Mouse (Mus musculus): Measurements from ENCODE around the gene Sucla2. TPM values are rescaled to one million over a fixed set of nuclear protein-coding genes. Genes with fewer than 3 reads are reported as not detected.

Sucla2 gene
- polyA plus RNA-seq, 1 experiment, result 29.7 TPM

- H3K79me3 ChIP-seq (ENCODE audit: low read depth), result no peaks in the 10 kb centered on the region
- no peak overlapping the region for H3ac ChIP-seq (ENCODE audit: control insufficient read depth, insufficient read length, low read depth)
- H3K27me3 ChIP-seq (ENCODE audit: control insufficient read depth, insufficient read depth, insufficient read length), result no peaks in the 10 kb centered on the region
- no peaks in the 10 kb centered on the region for H3K79me2 ChIP-seq (ENCODE audit: control insufficient read depth, insufficient read depth)
- H3K4me3 ChIP-seq (ENCODE audit: insufficient read depth, poor library complexity, severe bottlenecking), result no peak overlapping the region
- no peaks in the 10 kb centered on the region for H3K36me3 ChIP-seq (ENCODE audit: control insufficient read depth, insufficient read depth)
- no peak for TF ChIP-seq CEBPB (IDR thresholded peaks at IDR 0.05; ENCODE audit: low read depth)
Observed at GRCm38 (mm10) chr14:73483516-73484229, 41.4 kb upstream of the Sucla2 start.

DNA sequence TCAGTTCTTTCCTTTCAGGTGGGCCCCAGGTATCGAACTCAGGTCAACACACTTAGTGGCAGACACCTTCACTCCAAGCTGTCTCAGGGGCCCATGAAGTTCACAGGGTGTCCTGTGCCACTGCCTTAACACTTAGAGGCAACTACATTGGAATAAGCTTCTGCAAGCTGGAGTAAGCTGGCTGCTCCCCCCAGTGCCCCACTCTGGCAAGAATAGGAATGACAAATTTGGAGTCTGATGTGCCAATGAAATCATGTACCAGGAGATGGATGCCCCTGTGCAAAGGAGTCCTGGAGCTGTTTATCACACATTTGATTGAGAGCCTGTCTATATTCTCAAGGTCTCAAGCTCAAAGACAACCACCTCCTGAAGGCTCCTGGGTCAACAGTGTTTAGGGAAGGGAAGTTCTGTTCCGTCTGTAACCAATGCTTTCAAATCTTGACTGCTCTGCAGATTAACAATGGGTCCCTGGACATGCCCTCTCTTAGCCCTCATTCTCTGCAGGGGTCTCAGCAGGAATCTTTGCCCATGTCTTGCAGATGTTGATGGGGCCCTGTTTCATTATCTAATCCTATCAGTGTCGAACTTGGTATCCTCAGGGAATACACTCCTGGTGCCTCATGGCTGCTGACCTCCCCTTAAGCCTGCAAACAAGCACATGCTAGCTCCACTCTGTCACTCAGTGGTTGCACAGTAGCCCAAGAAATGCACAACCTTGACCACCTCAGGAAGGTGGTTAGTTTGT is 40.6 kb upstream of the Sucla2 start:
- Histone ChIP-seq H3K4me3 (ENCODE audit: insufficient read depth, poor library complexity, severe bottlenecking) (no peak overlapping the region), H3K27me3 (ENCODE audit: control insufficient read depth, insufficient read depth, insufficient read length) (no peaks in the 10 kb centered on the region), H3ac (ENCODE audit: control insufficient read depth, insufficient read length, low read depth) (no peak overlapping the region), H3K79me2 (ENCODE audit: control insufficient read depth, insufficient read depth) (no peaks in the 10 kb centered on the region), H3K36me3 (ENCODE audit: control insufficient read depth, insufficient read depth) (no peaks in the 10 kb centered on the region), H3K79me3 (ENCODE audit: low read depth) (no peaks in the 10 kb centered on the region)
- TF ChIP-seq CEBPB (IDR thresholded peaks at IDR 0.05; ENCODE audit: low read depth) (no peak), MYOG (IDR thresholded peaks at IDR 0.05; ENCODE audit: control insufficient read depth, extremely low read depth, insufficient read length) (no peak), MYOD1 (IDR thresholded peaks at IDR 0.05; ENCODE audit: control insufficient read depth, insufficient read length, low read depth) (no peak), USF1 (IDR thresholded peaks at IDR 0.05; ENCODE audit: low read depth) (no peak), CTCF (IDR thresholded peaks at IDR 0.05; ENCODE audit: control insufficient read depth, insufficient read depth, insufficient read length) (no peak), FOSL1 (IDR thresholded peaks at IDR 0.05; ENCODE audit: insufficient read depth, low read length, poor library complexity, severe bottlenecking) (no peak), MAX (IDR thresholded peaks at IDR 0.05) (no peak)

- no peaks in the 10 kb centered on the region for H3K27me3 ChIP-seq (ENCODE audit: control insufficient read depth, insufficient read depth, insufficient read length)
- no peaks in the 10 kb centered on the region for H3K36me3 ChIP-seq (ENCODE audit: control insufficient read depth, insufficient read depth)
- TF ChIP-seq MYOG (IDR thresholded peaks at IDR 0.05; ENCODE audit: control insufficient read depth, extremely low read depth, insufficient read length) (no peak), MYOD1 (IDR thresholded peaks at IDR 0.05; ENCODE audit: control insufficient read depth, insufficient read length, low read depth) (no peak), FOSL1 (IDR thresholded peaks at IDR 0.05; ENCODE audit: insufficient read depth, low read length, poor library complexity, severe bottlenecking) (no peak), MAX (IDR thresholded peaks at IDR 0.05) (no peak), CEBPB (IDR thresholded peaks at IDR 0.05; ENCODE audit: low read depth) (no peak), USF1 (IDR thresholded peaks at IDR 0.05; ENCODE audit: low read depth) (no peak), CTCF (IDR thresholded peaks at IDR 0.05; ENCODE audit: control insufficient read depth, insufficient read depth, insufficient read length) (no peak)
- H3K79me2 ChIP-seq (ENCODE audit: control insufficient read depth, insufficient read depth), result no peaks in the 10 kb centered on the region
- no peaks in the 10 kb centered on the region for H3K79me3 ChIP-seq (ENCODE audit: low read depth)
- no peak overlapping the region for H3K4me3 ChIP-seq (ENCODE audit: insufficient read depth, poor library complexity, severe bottlenecking)
- H3ac ChIP-seq (ENCODE audit: control insufficient read depth, insufficient read length, low read depth), result no peak overlapping the region
Observed at GRCm38 (mm10) chr14:73486641-73487040, 38.5 kb upstream of the Sucla2 start.

DNA sequence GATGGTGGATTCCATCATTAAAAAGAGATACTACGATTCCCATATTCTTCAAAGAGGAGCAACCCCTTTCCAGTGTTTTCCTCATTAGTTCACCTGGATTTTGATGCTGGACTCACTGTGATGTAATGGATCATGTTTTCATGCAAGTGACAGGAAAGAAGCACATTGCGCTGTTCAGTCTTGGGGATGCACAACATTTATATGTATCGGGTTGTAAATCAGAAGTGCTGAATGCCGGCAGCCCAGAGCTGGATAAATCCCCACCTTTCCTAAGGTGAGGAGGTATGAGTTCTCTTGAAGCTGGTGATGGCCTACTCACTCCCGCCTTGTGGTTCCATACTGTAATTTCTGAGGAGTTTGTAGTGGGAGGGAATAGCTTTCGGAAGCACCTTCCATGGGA is 31.8 kb upstream of the Sucla2 start:
- Histone ChIP-seq H3K36me3 (ENCODE audit: control insufficient read depth, insufficient read depth) (no peaks in the 10 kb centered on the region), H3K79me3 (ENCODE audit: low read depth) (no peaks in the 10 kb centered on the region)

GRCm38 (mm10) chr14:73494122-73494521 is 31.0 kb upstream of the Sucla2 start:
- Histone ChIP-seq H3K36me3 (ENCODE audit: control insufficient read depth, insufficient read depth) (no peaks in the 10 kb centered on the region), H3K79me3 (ENCODE audit: low read depth) (no peaks in the 10 kb centered on the region), H3K27me3 (ENCODE audit: control insufficient read depth, insufficient read depth, insufficient read length) (no peaks in the 10 kb centered on the region), H3K79me2 (ENCODE audit: control insufficient read depth, insufficient read depth) (no peaks in the 10 kb centered on the region), H3K4me3 (ENCODE audit: insufficient read depth, poor library complexity, severe bottlenecking) (no peak overlapping the region), H3ac (ENCODE audit: control insufficient read depth, insufficient read length, low read depth) (no peak overlapping the region)
- TF ChIP-seq MYOD1 (IDR thresholded peaks at IDR 0.05; ENCODE audit: control insufficient read depth, insufficient read length, low read depth) (no peak), MYOG (IDR thresholded peaks at IDR 0.05; ENCODE audit: control insufficient read depth, extremely low read depth, insufficient read length) (no peak), USF1 (IDR thresholded peaks at IDR 0.05; ENCODE audit: low read depth) (no peak)

More for the DNA sequence above, 31.8 kb upstream of the Sucla2 start:
- H3K4me3 ChIP-seq (ENCODE audit: insufficient read depth, poor library complexity, severe bottlenecking), result no peak overlapping the region
- no peak overlapping the region for H3ac ChIP-seq (ENCODE audit: control insufficient read depth, insufficient read length, low read depth)
- TF ChIP-seq MYOD1 (IDR thresholded peaks at IDR 0.05; ENCODE audit: control insufficient read depth, insufficient read length, low read depth) (no peak), CTCF (IDR thresholded peaks at IDR 0.05; ENCODE audit: control insufficient read depth, insufficient read depth, insufficient read length) (no peak), CEBPB (IDR thresholded peaks at IDR 0.05; ENCODE audit: low read depth) (no peak), MAX (IDR thresholded peaks at IDR 0.05) (no peak), USF1 (IDR thresholded peaks at IDR 0.05; ENCODE audit: low read depth) (no peak), FOSL1 (IDR thresholded peaks at IDR 0.05; ENCODE audit: insufficient read depth, low read length, poor library complexity, severe bottlenecking) (no peak), MYOG (IDR thresholded peaks at IDR 0.05; ENCODE audit: control insufficient read depth, extremely low read depth, insufficient read length) (no peak)
- no peaks in the 10 kb centered on the region for H3K27me3 ChIP-seq (ENCODE audit: control insufficient read depth, insufficient read depth, insufficient read length)
- no peaks in the 10 kb centered on the region for H3K79me2 ChIP-seq (ENCODE audit: control insufficient read depth, insufficient read depth)

DNA sequence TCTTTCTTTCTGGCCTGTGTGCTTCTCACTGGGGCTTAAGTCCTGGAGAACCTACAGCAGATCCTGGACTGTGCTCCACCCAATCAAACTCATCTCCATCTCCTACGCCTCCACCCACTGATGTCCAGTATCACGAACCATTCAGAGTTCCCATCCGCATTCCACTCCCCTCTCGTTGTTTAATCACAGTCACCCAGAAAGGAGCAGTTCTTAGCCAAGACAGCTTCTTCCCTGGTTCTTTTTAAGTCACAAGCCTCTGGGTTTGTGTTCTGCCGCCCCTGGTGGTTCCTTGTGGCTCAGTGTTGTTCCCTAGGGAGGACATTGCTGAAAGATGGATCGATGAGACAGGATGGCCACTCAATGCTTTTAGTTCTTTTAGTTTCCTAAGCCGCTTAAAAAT is 29.4 kb upstream of the Sucla2 start:
- H3ac ChIP-seq (ENCODE audit: control insufficient read depth, insufficient read length, low read depth), result no peak overlapping the region
- TF ChIP-seq MYOG (IDR thresholded peaks at IDR 0.05; ENCODE audit: control insufficient read depth, extremely low read depth, insufficient read length) (no peak), MYOD1 (IDR thresholded peaks at IDR 0.05; ENCODE audit: control insufficient read depth, insufficient read length, low read depth) (no peak), MAX (IDR thresholded peaks at IDR 0.05) (no peak), CEBPB (IDR thresholded peaks at IDR 0.05; ENCODE audit: low read depth) (no peak), USF1 (IDR thresholded peaks at IDR 0.05; ENCODE audit: low read depth) (no peak), CTCF (IDR thresholded peaks at IDR 0.05; ENCODE audit: control insufficient read depth, insufficient read depth, insufficient read length) (no peak), FOSL1 (IDR thresholded peaks at IDR 0.05; ENCODE audit: insufficient read depth, low read length, poor library complexity, severe bottlenecking) (no peak)
- H3K4me3 ChIP-seq (ENCODE audit: insufficient read depth, poor library complexity, severe bottlenecking), result no peak overlapping the region
- H3K79me2 ChIP-seq (ENCODE audit: control insufficient read depth, insufficient read depth), result no peaks in the 10 kb centered on the region
- no peaks in the 10 kb centered on the region for H3K36me3 ChIP-seq (ENCODE audit: control insufficient read depth, insufficient read depth)
- H3K79me3 ChIP-seq (ENCODE audit: low read depth), result no peaks in the 10 kb centered on the region
- H3K27me3 ChIP-seq (ENCODE audit: control insufficient read depth, insufficient read depth, insufficient read length), result no peaks in the 10 kb centered on the region

All from C2C12 (cell line).